Mouse (Mus musculus) kidney, embryonic 16.5 days (tissue): ENCODE measurements around the gene Scd3. TPM values are rescaled to one million over a fixed set of nuclear protein-coding genes. Genes with fewer than 3 reads are reported as not detected.

ENCODE experiments used
- ATAC-seq: fragments of 200-750 bp; cut with Nextera tagmentation; 2 replicates; pipeline ENCODE4 v1.8.0; 2017; ENCODE audit warnings: moderate TSS enrichment; ENCODE audit not compliant: low FRiP score, low TSS enrichment
- H3K27ac ChIP-seq: fragments of 300-500 bp; sonication (generic); 2 replicates; pipeline ENCODE4 v1.5.1; 2014; ENCODE audit warnings: low read length
- H3K27me3 ChIP-seq: fragments of 300-500 bp; sonication (generic); 2 replicates; pipeline ENCODE4 v1.6.1; 2014; ENCODE audit warnings: low read length, control low read depth, mixed read lengths; ENCODE audit not compliant: insufficient read depth
- H3K36me3 ChIP-seq: fragments of 300-500 bp; sonication (generic); 2 replicates; pipeline ENCODE4 v1.6.1; 2014; ENCODE audit warnings: low read length, control low read depth, mixed read lengths; ENCODE audit not compliant: insufficient read depth
- H3K4me1 ChIP-seq: fragments of 300-500 bp; sonication (generic); 2 replicates; pipeline ENCODE4 v1.6.1; 2014; ENCODE audit warnings: low read length, control low read depth, mixed read lengths; ENCODE audit not compliant: insufficient read depth
- H3K4me2 ChIP-seq: fragments of 300-500 bp; sonication (generic); replicated peaks from 2 replicates; pipeline ENCODE4 v1.6.1; 2014; ENCODE audit warnings: low read depth, low read length
- H3K4me3 ChIP-seq: fragments of 300-500 bp; sonication (generic); 2 replicates; pipeline ENCODE4 v1.5.1; 2014; ENCODE audit warnings: mild to moderate bottlenecking, low read length
- H3K9ac ChIP-seq: fragments of 300-500 bp; sonication (generic); replicated peaks from 2 replicates; pipeline ENCODE4 v1.6.1; 2014; ENCODE audit warnings: low read length
- H3K9me3 ChIP-seq: fragments of 300-500 bp; sonication (generic); 2 replicates; pipeline ENCODE4 v1.6.1; 2016; ENCODE audit warnings: low read length, control low read depth
- WGBS: fragments of 180-500 bp; shearing (Covaris S2); extraction: QIAGEN DNeasy Blood & Tissue Kit; methylation state at CpG from one replicate; pipeline ENCODE4 v1.1.7; 2014; 5-methylcytosine and 5-hydroxymethylcytosine counted together
- polyA plus RNA-seq: library from polyadenylated mRNA; unstranded; fragments of >200 nt; fragmentation: Nextera tagmentation; extraction: Ambion mirVana; gene quantifications from 2 replicates; pipeline ENCODE4 v1.2.1, GENCODE M21; 2015

Scd3 gene
- polyA plus RNA-seq, 1 experiment from 2014 or later: 0.60 TPM

GRCm38 (mm10) chr19:44292083-44292482 is 89.0 kb downstream of the Scd3 start:
- Histone ChIP-seq H3K27ac (peak overlapping the region; percentile 97; the same call in 1 of the 2 replicates), H3K4me1 (peaks cover 51% of the 10 kb centered on the region)
- WGBS: 83% methylated on average over 2 of the region's 2 CpGs

GRCm38 (mm10) chr19:44292483-44292882 is 89.4 kb downstream of the Scd3 start:
- peak overlapping the region; percentile 92; the same call in 1 of the 2 replicates for H3K4me3 ChIP-seq
- H3K9ac ChIP-seq: peak overlapping the region; percentile 73
- peak overlapping the region; percentile 97 for H3K27ac ChIP-seq
- H3K4me1 ChIP-seq: peaks cover 54% of the 10 kb centered on the region
- no peak for ATAC-seq
- no peaks in the 10 kb centered on the region for H3K27me3 ChIP-seq
- H3K9me3 ChIP-seq: no peaks in the 10 kb centered on the region
- peaks cover 9% of the 10 kb centered on the region for H3K36me3 ChIP-seq
- WGBS: 58% methylated on average over 3 of the region's 3 CpGs
- H3K4me2 ChIP-seq: peak overlapping the region; percentile 93

More at GRCm38 (mm10) chr19:44292083-44292482, 89.0 kb downstream of the Scd3 start:
- no peak overlapping the region for H3K9ac ChIP-seq
- H3K4me3 ChIP-seq: no peak overlapping the region
- peaks cover 7% of the 10 kb centered on the region; the same call in 1 of the 2 replicates for H3K36me3 ChIP-seq
- no peak overlapping the region for H3K4me2 ChIP-seq
- H3K9me3 ChIP-seq: no peaks in the 10 kb centered on the region
- no peak for ATAC-seq
- H3K27me3 ChIP-seq: no peaks in the 10 kb centered on the region

GRCm38 (mm10) chr19:44292941-44293768 is 90.1 kb downstream of the Scd3 start, which contains the start of gene Scd2:
Gene Scd2, plus strand, starts transcription at chr19:44293674.
- Histone ChIP-seq H3K4me1 (peaks cover 58% of the 10 kb centered on the region), H3K9ac (peak within 1 kb of the TSS; percentile 90), H3K4me3 (peak within 1 kb of the TSS; percentile 92), H3K36me3 (peaks cover 15% of the 10 kb centered on the region), H3K27ac (peak within 1 kb of the TSS; percentile 97), H3K4me2 (peak within 1 kb of the TSS; percentile 93), H3K9me3 (no peaks in the 10 kb centered on the region), H3K27me3 (no peaks in the 10 kb centered on the region)
- ATAC-seq: peak; percentile 15
- WGBS: 3% methylated on average over 21 of the region's 21 CpGs

Other genes starting within 250 kb of the Scd3 start
- gene Cpn1, start 216.7 kb upstream of the Scd3 start, polyA plus RNA-seq: 80.6 and 81.5 TPM in 2 replicates
- gene Cyp2c23, start 174.1 kb upstream of the Scd3 start, polyA plus RNA-seq: 0.58 and 0.60 TPM in 2 replicates
- 57.7 and 58.1 TPM in 2 replicates for gene Erlin1, start 133.5 kb upstream of the Scd3 start, polyA plus RNA-seq
- gene Chuk, start 95.8 kb upstream of the Scd3 start, polyA plus RNA-seq: 52.6 and 55.1 TPM in 2 replicates
- 35.9 and 37.5 TPM in 2 replicates for gene Cwf19l1, start 67.4 kb upstream of the Scd3 start, polyA plus RNA-seq
- gene Bloc1s2, start 56.8 kb upstream of the Scd3 start, polyA plus RNA-seq: 82.8 and 85.1 TPM in 2 replicates
- 0.05 TPM in 1 of 2 replicates, not detected in the other for gene Pkd2l1, start 10.8 kb upstream of the Scd3 start, polyA plus RNA-seq
- gene Scd2, start 90.4 kb downstream of the Scd3 start, polyA plus RNA-seq: 178 and 193 TPM in 2 replicates
- gene Scd4, start 129.8 kb downstream of the Scd3 start, polyA plus RNA-seq: 0.12 and 0.17 TPM in 2 replicates
- gene Scd1, start 204.6 kb downstream of the Scd3 start, polyA plus RNA-seq: 3.1 and 3.3 TPM in 2 replicates